Mouse (Mus musculus): ENCODE measurements at regions not wholly inside any gene's neighbourhood (a gene's known extent, or its start where the extent isn't known, plus 50 kb on each side); places are given as distances from the start of the nearest gene placed in this dataset.
A peak's percentile ranks its signal among the peaks of the same experiment; 100 is the strongest.
"Not testable (repeated sequence)": the region's sequence is repeated elsewhere in the genome, so short reads cannot be mapped to it uniquely, and the experiment has no call there.

GRCm38 (mm10) chr12:8440373-8440772 lies 59.4 kb downstream of the Rhob start:
- ATAC-seq (no peak), DNase-seq (ENCODE audit: low spot score) (no peak)
- H3K27me3 ChIP-seq (replicated peaks; ENCODE audit: insufficient read depth, low read length), result no peaks in the 10 kb centered on the region
- 84% methylated on average over 3 of the region's 3 CpGs for WGBS
- no peak overlapping the region for H3K4me2 ChIP-seq (replicated peaks; ENCODE audit: low read depth, low read length)
- H3K9me3 ChIP-seq (ENCODE audit: low read length), result no peaks in the 10 kb centered on the region
- no peak overlapping the region for H3K4me3 ChIP-seq (ENCODE audit: low read depth, low read length)
- no peaks in the 10 kb centered on the region for H3K36me3 ChIP-seq (ENCODE audit: insufficient read depth, low read length)
- TF ChIP-seq EP300 (IDR thresholded peaks at IDR 0.05) (no peak), CTCF (IDR thresholded peaks at IDR 0.05) (no peak)
- no peak overlapping the region for H3K9ac ChIP-seq (replicated peaks; ENCODE audit: low read depth)
- H3K27ac ChIP-seq (ENCODE audit: low read length), result no peak overlapping the region
- H3K4me1 ChIP-seq (ENCODE audit: insufficient read depth, low read depth, low read length), result peaks cover 25% of the 10 kb centered on the region

DNA sequence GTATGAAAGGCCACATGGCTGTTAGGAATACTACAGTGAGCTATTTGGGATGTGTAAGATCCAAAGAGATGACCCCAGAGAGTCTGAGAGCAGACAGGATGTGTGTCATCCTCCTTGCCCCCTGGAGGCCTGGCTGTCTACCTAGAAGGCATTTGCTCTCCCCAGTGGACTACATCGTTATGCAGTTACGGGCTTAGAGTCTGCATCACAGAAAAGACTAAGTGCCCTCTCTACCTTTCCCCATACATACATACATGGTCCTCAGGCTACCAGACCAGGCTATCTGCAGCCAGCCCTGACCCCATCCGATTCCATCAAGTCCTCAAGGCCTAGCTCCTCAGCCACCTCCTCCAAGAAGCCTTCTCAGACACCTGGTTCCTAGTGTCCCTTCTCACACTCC lies 59.9 kb downstream of the Rhob start:
- no peak overlapping the region for H3K27ac ChIP-seq (ENCODE audit: low read length)
- WGBS, result 85% methylated on average over 3 of the region's 3 CpGs
- TF ChIP-seq EP300 (IDR thresholded peaks at IDR 0.05), result no peak
- no peak for TF ChIP-seq CTCF (IDR thresholded peaks at IDR 0.05)

GRCm38 (mm10) chr12:8439486-8439885 lies 60.3 kb downstream of the Rhob start:
- TF ChIP-seq EP300 (IDR thresholded peaks at IDR 0.05) (no peak), CTCF (IDR thresholded peaks at IDR 0.05) (no peak)
- Histone ChIP-seq H3K4me3 (ENCODE audit: low read depth, low read length) (no peak overlapping the region), H3K9me3 (ENCODE audit: low read length) (no peaks in the 10 kb centered on the region), H3K27ac (ENCODE audit: low read length) (no peak overlapping the region), H3K4me1 (ENCODE audit: insufficient read depth, low read depth, low read length) (peaks cover 20% of the 10 kb centered on the region), H3K27me3 (replicated peaks; ENCODE audit: insufficient read depth, low read length) (no peaks in the 10 kb centered on the region), H3K36me3 (ENCODE audit: insufficient read depth, low read length) (no peaks in the 10 kb centered on the region), H3K4me2 (replicated peaks; ENCODE audit: low read depth, low read length) (no peak overlapping the region), H3K9ac (replicated peaks; ENCODE audit: low read depth) (no peak overlapping the region)
- 54% methylated on average over 4 of the region's 4 CpGs for WGBS
- DNase-seq (ENCODE audit: low spot score) (no peak), ATAC-seq (no peak)

More for the DNA sequence above, 59.9 kb downstream of the Rhob start:
- ATAC-seq (no peak), DNase-seq (ENCODE audit: low spot score) (no peak)
- Histone ChIP-seq H3K4me3 (ENCODE audit: low read depth, low read length) (no peak overlapping the region), H3K9ac (replicated peaks; ENCODE audit: low read depth) (no peak overlapping the region), H3K36me3 (ENCODE audit: insufficient read depth, low read length) (no peaks in the 10 kb centered on the region), H3K9me3 (ENCODE audit: low read length) (no peaks in the 10 kb centered on the region), H3K27me3 (replicated peaks; ENCODE audit: insufficient read depth, low read length) (no peaks in the 10 kb centered on the region), H3K4me1 (ENCODE audit: insufficient read depth, low read depth, low read length) (peaks cover 21% of the 10 kb centered on the region), H3K4me2 (replicated peaks; ENCODE audit: low read depth, low read length) (no peak overlapping the region)

GRCm38 (mm10) chr12:8438638-8439037 lies 61.2 kb downstream of the Rhob start:
- Histone ChIP-seq H3K9me3 (ENCODE audit: low read length) (no peaks in the 10 kb centered on the region), H3K36me3 (ENCODE audit: insufficient read depth, low read length) (no peaks in the 10 kb centered on the region), H3K27me3 (replicated peaks; ENCODE audit: insufficient read depth, low read length) (no peaks in the 10 kb centered on the region), H3K9ac (replicated peaks; ENCODE audit: low read depth) (no peak overlapping the region), H3K4me1 (ENCODE audit: insufficient read depth, low read depth, low read length) (peaks cover 28% of the 10 kb centered on the region), H3K4me3 (ENCODE audit: low read depth, low read length) (no peak overlapping the region), H3K27ac (ENCODE audit: low read length) (no peak overlapping the region), H3K4me2 (replicated peaks; ENCODE audit: low read depth, low read length) (no peak overlapping the region)
- ATAC-seq (no peak), DNase-seq (ENCODE audit: low spot score) (no peak)
- no peak for TF ChIP-seq CTCF (IDR thresholded peaks at IDR 0.05)
- TF ChIP-seq EP300 (IDR thresholded peaks at IDR 0.05), result no peak
- 64% methylated on average over 4 of the region's 4 CpGs for WGBS

GRCm38 (mm10) chr12:8436976-8437580 lies 62.7 kb downstream of the Rhob start:
- DNase-seq (ENCODE audit: low spot score), result peak; percentile 54
- no peak for TF ChIP-seq EP300 (IDR thresholded peaks at IDR 0.05)
- no peak for TF ChIP-seq CTCF (IDR thresholded peaks at IDR 0.05)

GRCm38 (mm10) chr12:8436553-8436952 lies 63.3 kb downstream of the Rhob start:
- DNase-seq (ENCODE audit: low spot score), result peak; percentile 42
- WGBS, result 37% methylated on average over 5 of the region's 5 CpGs
- no peak for TF ChIP-seq CTCF (IDR thresholded peaks at IDR 0.05)
- TF ChIP-seq EP300 (IDR thresholded peaks at IDR 0.05), result no peak
- Histone ChIP-seq H3K27ac (ENCODE audit: low read length) (0 out of 2 replicates have a peak overlapping the region, but pooled peaks have one; percentile 1), H3K36me3 (ENCODE audit: insufficient read depth, low read length) (no peaks in the 10 kb centered on the region), H3K4me2 (replicated peaks; ENCODE audit: low read depth, low read length) (no peak overlapping the region), H3K27me3 (replicated peaks; ENCODE audit: insufficient read depth, low read length) (no peaks in the 10 kb centered on the region), H3K9me3 (ENCODE audit: low read length) (no peaks in the 10 kb centered on the region), H3K4me3 (ENCODE audit: low read depth, low read length) (no peak overlapping the region), H3K9ac (replicated peaks; ENCODE audit: low read depth) (no peak overlapping the region), H3K4me1 (ENCODE audit: insufficient read depth, low read depth, low read length) (peaks cover 37% of the 10 kb centered on the region)
- ATAC-seq, result peak; percentile 23

More at GRCm38 (mm10) chr12:8436976-8437580, 62.7 kb downstream of the Rhob start:
- peak; percentile 15; the same call in 1 of the 2 replicates for ATAC-seq
- peaks cover 33% of the 10 kb centered on the region for H3K4me1 ChIP-seq (ENCODE audit: insufficient read depth, low read depth, low read length)
- H3K9ac ChIP-seq (replicated peaks; ENCODE audit: low read depth), result no peak overlapping the region
- WGBS, result 33% methylated on average over 6 of the region's 6 CpGs
- no peaks in the 10 kb centered on the region for H3K9me3 ChIP-seq (ENCODE audit: low read length)
- no peak overlapping the region for H3K4me3 ChIP-seq (ENCODE audit: low read depth, low read length)
- H3K4me2 ChIP-seq (replicated peaks; ENCODE audit: low read depth, low read length), result no peak overlapping the region
- 0 out of 2 replicates have a peak overlapping the region, but pooled peaks have one; percentile 1 for H3K27ac ChIP-seq (ENCODE audit: low read length)
- no peaks in the 10 kb centered on the region for H3K36me3 ChIP-seq (ENCODE audit: insufficient read depth, low read length)
- H3K27me3 ChIP-seq (replicated peaks; ENCODE audit: insufficient read depth, low read length), result no peaks in the 10 kb centered on the region

- not testable (repeated sequence) for H3K27me3 ChIP-seq (replicated peaks; ENCODE audit: insufficient read depth, low read length); DNase-seq (ENCODE audit: low spot score); H3K9me3 ChIP-seq (ENCODE audit: low read length); H3K4me3 ChIP-seq (ENCODE audit: low read depth, low read length); ATAC-seq; H3K4me2 ChIP-seq (replicated peaks; ENCODE audit: low read depth, low read length); H3K36me3 ChIP-seq (ENCODE audit: insufficient read depth, low read length); H3K9ac ChIP-seq (replicated peaks; ENCODE audit: low read depth); H3K27ac ChIP-seq (ENCODE audit: low read length)
- WGBS, result 60% methylated on average over 3 of the region's 3 CpGs
- peaks cover 37% of the 10 kb centered on the region for H3K4me1 ChIP-seq (ENCODE audit: insufficient read depth, low read depth, low read length)
Observed at GRCm38 (mm10) chr12:8435651-8436348, 64.0 kb downstream of the Rhob start.

Data from lung, postnatal 0 days (tissue).